Mouse (Mus musculus) cerebellum, adult 9-10 months (tissue): Measurements from ENCODE around the gene G530012D18Rik.
"Not testable (repeated sequence)": the region's sequence is repeated elsewhere in the genome, so short reads cannot be mapped to it uniquely, and the experiment has no call there.

Experiments used
- DNase-seq: peaks from one replicate; pipeline ENCODE4 v3.0.0; 2022

G530012D18Rik gene

GRCm38 (mm10) chr1:85575376-85575775, at the start of gene G530012D18Rik:
Gene G530012D18Rik (plus strand): TSS chr1:85575676.
- DNase-seq, result not testable (repeated sequence)

GRCm38 (mm10) chr1:85526401-85526800, 49.1 kb upstream of the G530012D18Rik start:
- not testable (repeated sequence) for DNase-seq

GRCm38 (mm10) chr1:85528451-85529110, 46.9 kb upstream of the G530012D18Rik start:
- DNase-seq, result not testable (repeated sequence)

GRCm38 (mm10) chr1:85543818-85544217, 31.7 kb upstream of the G530012D18Rik start:
- not testable (repeated sequence) for DNase-seq

- not testable (repeated sequence) for DNase-seq
Observed at GRCm38 (mm10) chr1:85546442-85546841, 29.0 kb upstream of the G530012D18Rik start.

GRCm38 (mm10) chr1:85555261-85555660, 20.2 kb upstream of the G530012D18Rik start:
- not testable (repeated sequence) for DNase-seq

GRCm38 (mm10) chr1:85573554-85573953, 1.9 kb upstream of the G530012D18Rik start:
- not testable (repeated sequence) for DNase-seq

- not testable (repeated sequence) for DNase-seq
Observed at GRCm38 (mm10) chr1:85578372-85579010, 3.0 kb downstream of the G530012D18Rik start.

- DNase-seq, result not testable (repeated sequence)
Observed at GRCm38 (mm10) chr1:85579199-85580147, 4.0 kb downstream of the G530012D18Rik start.

- DNase-seq, result not testable (repeated sequence)
Observed at GRCm38 (mm10) chr1:85580148-85580534, 4.7 kb downstream of the G530012D18Rik start.

GRCm38 (mm10) chr1:85580578-85580977, 5.1 kb downstream of the G530012D18Rik start:
- DNase-seq, result not testable (repeated sequence)

GRCm38 (mm10) chr1:85581518-85581917, 6.0 kb downstream of the G530012D18Rik start:
- not testable (repeated sequence) for DNase-seq

GRCm38 (mm10) chr1:85588697-85589096, 13.2 kb downstream of the G530012D18Rik start:
- DNase-seq, result not testable (repeated sequence)

GRCm38 (mm10) chr1:85592526-85592925, 17.1 kb downstream of the G530012D18Rik start:
- DNase-seq, result not testable (repeated sequence)

- DNase-seq, result not testable (repeated sequence)
Observed at GRCm38 (mm10) chr1:85598271-85599012, 23.0 kb downstream of the G530012D18Rik start, which contains the start of gene Sp110. Gene Sp110 (minus strand): TSS chr1:85598817.

GRCm38 (mm10) chr1:85600078-85600477, 24.6 kb downstream of the G530012D18Rik start, which contains the start of gene Sp140:
Gene Sp140 (plus strand): TSS chr1:85600378.
- DNase-seq, result not testable (repeated sequence)

GRCm38 (mm10) chr1:85600794-85601193, 25.3 kb downstream of the G530012D18Rik start:
- DNase-seq, result not testable (repeated sequence)

- DNase-seq, result not testable (repeated sequence)
Observed at GRCm38 (mm10) chr1:85604341-85604740, 28.9 kb downstream of the G530012D18Rik start.

GRCm38 (mm10) chr1:85608361-85608760, 32.9 kb downstream of the G530012D18Rik start:
- not testable (repeated sequence) for DNase-seq

GRCm38 (mm10) chr1:85610581-85610980, 35.1 kb downstream of the G530012D18Rik start:
- DNase-seq, result not testable (repeated sequence)

- DNase-seq, result not testable (repeated sequence)
Observed at GRCm38 (mm10) chr1:85615096-85615495, 39.6 kb downstream of the G530012D18Rik start.

- DNase-seq, result not testable (repeated sequence)
Observed at GRCm38 (mm10) chr1:85615819-85616218, 40.3 kb downstream of the G530012D18Rik start.
